Mouse (Mus musculus) forebrain, embryonic 14.5 days (tissue): ENCODE results near the gene Cdx2. TPM values are rescaled to one million over a fixed set of nuclear protein-coding genes. Genes with fewer than 3 reads are reported as not detected.

Experiments used
- ATAC-seq: fragments of 200-750 bp; cut with Nextera tagmentation; 2 replicates; pipeline ENCODE4 v1.8.0; 2017; ENCODE audit warnings: mild to moderate bottlenecking, moderate library complexity
- DNase-seq: peaks from one replicate; pipeline ENCODE4 v3.0.0-alpha.2; 2015; ENCODE audit warnings: low spot score
- H3K27ac ChIP-seq: fragments of 300-500 bp; sonication (generic); 2 replicates; pipeline ENCODE4 v1.5.1; 2014; ENCODE audit warnings: low read depth, mild to moderate bottlenecking, control low read depth, low read length, moderate library complexity
- H3K27me3 ChIP-seq: fragments of 300-500 bp; sonication (generic); replicated peaks from 2 replicates; pipeline ENCODE4 v1.6.1; 2014; ENCODE audit warnings: low read length, control low read depth, mixed read lengths; ENCODE audit not compliant: control insufficient read depth, insufficient read depth
- H3K36me3 ChIP-seq: fragments of 300-500 bp; sonication (generic); 2 replicates; pipeline ENCODE4 v1.6.1; 2014; ENCODE audit warnings: low read length, control low read depth; ENCODE audit not compliant: control insufficient read depth, insufficient read depth
- H3K4me1 ChIP-seq: fragments of 300-500 bp; sonication (generic); 2 replicates; pipeline ENCODE4 v1.6.1; 2014; ENCODE audit warnings: antibody characterized with exemption, low read length, control low read depth; ENCODE audit not compliant: control insufficient read depth, insufficient read depth
- H3K4me2 ChIP-seq: fragments of 300-500 bp; sonication (generic); 2 replicates; pipeline ENCODE4 v1.6.1; 2014; ENCODE audit warnings: mild to moderate bottlenecking, control low read depth, low read length
- H3K4me3 ChIP-seq: fragments of 300-500 bp; sonication (generic); 2 replicates; pipeline ENCODE4 v1.5.1; 2014; ENCODE audit warnings: low read depth, low read length, control low read depth
- H3K9ac ChIP-seq: fragments of 300-500 bp; sonication (generic); 2 replicates; pipeline ENCODE4 v1.6.1; 2014; ENCODE audit warnings: mild to moderate bottlenecking, low read length, control low read depth, moderate library complexity
- H3K9me3 ChIP-seq: fragments of 300-500 bp; sonication (generic); replicated peaks from 2 replicates; pipeline ENCODE4 v1.6.1; 2016; ENCODE audit warnings: low read length, control low read depth, mixed read lengths; ENCODE audit not compliant: control insufficient read depth
- WGBS: fragments of 180-500 bp; shearing (Covaris S2); extraction: QIAGEN DNeasy Blood & Tissue Kit; methylation state at CpG from one replicate; pipeline ENCODE4 v1.1.7; 2014; 5-methylcytosine and 5-hydroxymethylcytosine counted together
- polyA plus RNA-seq: library from polyadenylated mRNA; unstranded; fragments of >200 nt; fragmentation: Nextera tagmentation; extraction: Ambion mirVana; gene quantifications from 2 replicates; pipeline ENCODE4 v1.2.1, GENCODE M21; 2014

Cdx2 gene
- polyA plus RNA-seq = not detected in 2 replicates

- no peaks in the 10 kb centered on the region for H3K36me3 ChIP-seq
- no peak within 1 kb of the TSS for H3K27ac ChIP-seq
- WGBS = under 1% methylated on average over 62 of the region's 63 CpGs
- no peak for DNase-seq
- H3K4me3 ChIP-seq = no peak within 1 kb of the TSS
- peaks cover 100% of the 10 kb centered on the region for H3K27me3 ChIP-seq
- H3K4me1 ChIP-seq = no peaks in the 10 kb centered on the region
- no peaks in the 10 kb centered on the region for H3K9me3 ChIP-seq
- no peak for ATAC-seq
- no peak within 1 kb of the TSS for H3K4me2 ChIP-seq
- H3K9ac ChIP-seq = no peak within 1 kb of the TSS
Observed at GRCm38 (mm10) chr5:147306638-147307397, at the start of gene Cdx2. Cdx2 (minus strand) TSS chr5:147307270.

- Histone ChIP-seq H3K9me3 (no peaks in the 10 kb centered on the region), H3K27ac (no peak overlapping the region), H3K4me1 (no peaks in the 10 kb centered on the region), H3K9ac (no peak overlapping the region), H3K4me2 (no peak overlapping the region), H3K36me3 (no peaks in the 10 kb centered on the region), H3K4me3 (no peak overlapping the region), H3K27me3 (no peaks in the 10 kb centered on the region)
- DNase-seq (no peak), ATAC-seq (no peak)
- WGBS = 93% methylated on average over 13 of the region's 13 CpGs
Observed at GRCm38 (mm10) chr5:147356260-147357055, 49.4 kb upstream of the Cdx2 start.

- Histone ChIP-seq H3K27ac (no peak overlapping the region), H3K9me3 (no peaks in the 10 kb centered on the region), H3K27me3 (no peaks in the 10 kb centered on the region), H3K4me2 (no peak overlapping the region), H3K4me1 (no peaks in the 10 kb centered on the region), H3K9ac (no peak overlapping the region), H3K4me3 (no peak overlapping the region), H3K36me3 (no peaks in the 10 kb centered on the region)
- ATAC-seq (no peak), DNase-seq (no peak)
- 78% methylated on average over 3 of the region's 3 CpGs for WGBS
Observed at GRCm38 (mm10) chr5:147355788-147356187, 48.7 kb upstream of the Cdx2 start.

DNA sequence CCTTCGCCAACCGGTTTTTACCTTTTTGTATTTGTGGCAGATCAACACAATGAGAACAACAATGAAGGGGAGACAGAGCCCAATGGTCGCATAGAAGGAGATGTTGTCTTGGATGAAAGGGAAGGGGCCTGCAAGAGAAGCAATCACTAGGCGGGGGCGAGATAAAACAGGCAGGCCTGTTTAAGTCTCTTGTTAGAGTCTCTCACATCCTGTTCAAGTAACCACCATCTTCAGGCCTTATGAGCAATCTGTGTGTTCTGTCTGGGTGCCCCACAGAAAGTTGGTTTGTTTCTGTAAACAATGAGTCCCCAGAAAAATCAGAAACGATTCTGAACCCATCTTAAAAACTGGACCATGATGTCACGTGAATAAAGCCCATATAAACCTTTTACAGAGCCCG is 47.9 kb upstream of the Cdx2 start:
- WGBS = 75% methylated on average over 8 of the region's 8 CpGs
- DNase-seq (no peak), ATAC-seq (no peak)
- Histone ChIP-seq H3K27me3 (no peaks in the 10 kb centered on the region), H3K4me2 (no peak overlapping the region), H3K36me3 (no peaks in the 10 kb centered on the region), H3K9me3 (no peaks in the 10 kb centered on the region), H3K27ac (no peak overlapping the region), H3K9ac (no peak overlapping the region), H3K4me3 (no peak overlapping the region), H3K4me1 (no peaks in the 10 kb centered on the region)

GRCm38 (mm10) chr5:147354161-147354780 is 47.2 kb upstream of the Cdx2 start:
- Histone ChIP-seq H3K27ac (no peak overlapping the region), H3K36me3 (no peaks in the 10 kb centered on the region), H3K27me3 (no peaks in the 10 kb centered on the region), H3K4me3 (no peak overlapping the region), H3K9me3 (no peaks in the 10 kb centered on the region), H3K4me2 (no peak overlapping the region), H3K4me1 (no peaks in the 10 kb centered on the region), H3K9ac (no peak overlapping the region)
- no peak for ATAC-seq
- WGBS = 64% methylated on average over 17 of the region's 17 CpGs
- DNase-seq = no peak

DNA sequence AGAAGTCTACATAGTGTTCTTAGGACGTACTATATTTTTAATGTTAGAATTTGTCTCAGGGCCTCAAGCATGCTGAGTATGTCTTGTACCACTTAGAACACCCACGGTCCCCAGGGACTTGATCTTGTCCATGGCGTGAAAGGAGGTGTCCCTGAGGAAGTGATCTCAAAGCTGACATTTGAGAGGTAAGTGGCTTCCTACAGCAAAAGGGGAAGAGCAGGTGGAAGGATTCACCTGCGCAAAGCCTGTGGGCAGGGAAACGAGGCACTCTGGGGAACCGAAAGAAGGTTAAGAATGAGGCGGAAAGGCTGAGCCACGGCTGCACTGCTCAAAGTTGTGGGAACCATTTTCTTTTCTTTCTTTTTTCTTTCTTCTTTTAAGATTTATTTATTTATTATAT is 44.9 kb upstream of the Cdx2 start:
- no peak overlapping the region for H3K4me2 ChIP-seq
- ATAC-seq (no peak), DNase-seq (no peak)
- H3K4me1 ChIP-seq = no peaks in the 10 kb centered on the region
- no peaks in the 10 kb centered on the region for H3K9me3 ChIP-seq
- H3K36me3 ChIP-seq = no peaks in the 10 kb centered on the region
- no peak overlapping the region for H3K9ac ChIP-seq
- 95% methylated on average over 8 of the region's 8 CpGs for WGBS
- no peaks in the 10 kb centered on the region for H3K27me3 ChIP-seq
- no peak overlapping the region for H3K27ac ChIP-seq
- no peak overlapping the region for H3K4me3 ChIP-seq

GRCm38 (mm10) chr5:147345981-147346380 is 38.9 kb upstream of the Cdx2 start:
- H3K9ac ChIP-seq = no peak overlapping the region
- DNase-seq (no peak), ATAC-seq (no peak)
- 73% methylated on average over 1 of the region's 1 CpGs for WGBS
- H3K36me3 ChIP-seq = no peaks in the 10 kb centered on the region
- no peaks in the 10 kb centered on the region for H3K4me1 ChIP-seq
- no peak overlapping the region for H3K27ac ChIP-seq
- no peaks in the 10 kb centered on the region for H3K27me3 ChIP-seq
- H3K4me2 ChIP-seq = no peak overlapping the region
- H3K4me3 ChIP-seq = no peak overlapping the region
- H3K9me3 ChIP-seq = no peaks in the 10 kb centered on the region

GRCm38 (mm10) chr5:147343904-147344303 is 36.8 kb upstream of the Cdx2 start:
- H3K27ac ChIP-seq = no peak overlapping the region
- H3K36me3 ChIP-seq = no peaks in the 10 kb centered on the region
- H3K4me2 ChIP-seq = no peak overlapping the region
- H3K9ac ChIP-seq = no peak overlapping the region
- ATAC-seq (no peak), DNase-seq (no peak)
- no peak overlapping the region for H3K4me3 ChIP-seq
- WGBS = 91% methylated on average over 10 of the region's 10 CpGs
- H3K27me3 ChIP-seq = no peaks in the 10 kb centered on the region
- H3K4me1 ChIP-seq = no peaks in the 10 kb centered on the region
- no peaks in the 10 kb centered on the region for H3K9me3 ChIP-seq

DNA sequence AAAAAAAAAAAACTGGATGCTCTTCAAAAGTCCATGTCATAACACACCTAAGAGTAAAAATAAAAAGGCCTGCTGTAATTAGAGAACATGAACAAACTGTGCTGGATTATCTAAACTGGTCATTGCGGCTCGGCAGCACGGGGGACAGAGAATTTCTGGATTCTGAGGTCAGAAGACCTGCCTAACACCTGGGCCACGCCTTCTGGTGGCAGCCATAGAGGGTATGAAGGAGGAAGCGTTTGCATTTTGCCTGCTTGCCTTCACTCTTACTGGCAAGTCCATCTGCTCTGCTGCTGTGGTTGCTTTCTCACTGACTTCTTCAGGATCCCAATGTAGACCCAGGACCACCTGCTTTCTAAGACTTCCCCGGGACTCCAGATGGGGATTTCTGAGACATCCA is 35.8 kb upstream of the Cdx2 start:
- H3K9me3 ChIP-seq = no peaks in the 10 kb centered on the region
- no peak overlapping the region for H3K4me2 ChIP-seq
- 88% methylated on average over 6 of the region's 6 CpGs for WGBS
- H3K9ac ChIP-seq = no peak overlapping the region
- DNase-seq = no peak
- no peak overlapping the region for H3K27ac ChIP-seq
- no peaks in the 10 kb centered on the region for H3K4me1 ChIP-seq
- no peaks in the 10 kb centered on the region for H3K36me3 ChIP-seq
- no peaks in the 10 kb centered on the region for H3K27me3 ChIP-seq
- ATAC-seq = no peak
- no peak overlapping the region for H3K4me3 ChIP-seq
